Mouse (Mus musculus) forebrain, embryonic 12.5 days (tissue): ENCODE data around the gene P4hb. TPM values are rescaled to one million over a fixed set of nuclear protein-coding genes. Genes with fewer than 3 reads are reported as not detected.
"Not testable (repeated sequence)": the region's sequence is repeated elsewhere in the genome, so short reads cannot be mapped to it uniquely, and the experiment has no call there.

Source experiments
- ATAC-seq: fragments of 200-750 bp; cut with Nextera tagmentation; 2 replicates; pipeline ENCODE4 v1.8.0; 2017; ENCODE audit warnings: moderate TSS enrichment; ENCODE audit not compliant: low FRiP score
- H3K27ac ChIP-seq: fragments of 300-500 bp; sonication (generic); 2 replicates; pipeline ENCODE4 v1.5.1; 2016; ENCODE audit warnings: mild to moderate bottlenecking
- H3K27me3 ChIP-seq: fragments of 300-500 bp; sonication (generic); 2 replicates; pipeline ENCODE4 v1.6.1; 2016; ENCODE audit warnings: mild to moderate bottlenecking
- H3K36me3 ChIP-seq: fragments of 300-500 bp; sonication (generic); replicated peaks from 2 replicates; pipeline ENCODE4 v1.6.1; 2016; ENCODE audit warnings: mild to moderate bottlenecking
- H3K4me1 ChIP-seq: fragments of 300-500 bp; sonication (generic); 2 replicates; pipeline ENCODE4 v1.6.1; 2016
- H3K4me2 ChIP-seq: fragments of 300-500 bp; sonication (generic); 2 replicates; pipeline ENCODE4 v1.6.1; 2016; ENCODE audit warnings: mild to moderate bottlenecking, moderate library complexity
- H3K4me3 ChIP-seq: fragments of 300-500 bp; sonication (generic); replicated peaks from 2 replicates; pipeline ENCODE4 v1.5.1; 2016; ENCODE audit warnings: mild to moderate bottlenecking
- H3K9ac ChIP-seq: fragments of 300-500 bp; sonication (generic); 2 replicates; pipeline ENCODE4 v1.6.1; 2016; ENCODE audit warnings: mild to moderate bottlenecking
- H3K9me3 ChIP-seq: fragments of 300-500 bp; sonication (generic); 2 replicates; pipeline ENCODE4 v1.6.1; 2016
- WGBS: fragments of 180-500 bp; shearing (Covaris S2); methylation state at CpG from one replicate; pipeline ENCODE4 v1.1.7; 2016; 5-methylcytosine and 5-hydroxymethylcytosine counted together
- polyA plus RNA-seq: library from polyadenylated mRNA; unstranded; fragments of >200 nt; fragmentation: Nextera tagmentation; extraction: Ambion mirVana; gene quantifications from 2 replicates; pipeline ENCODE4 v1.2.1, GENCODE M21; 2016

Gene P4hb
- polyA plus RNA-seq, 1 experiment from 2014 or later, result 362 TPM

GRCm38 (mm10) chr11:120522581-120522980 is 50.5 kb downstream of the P4hb start:
- Histone ChIP-seq H3K4me2 (no peak overlapping the region), H3K36me3 (no peaks in the 10 kb centered on the region), H3K9ac (no peak overlapping the region), H3K4me3 (no peak overlapping the region), H3K27me3 (peaks cover 3% of the 10 kb centered on the region), H3K9me3 (no peaks in the 10 kb centered on the region), H3K27ac (no peak overlapping the region), H3K4me1 (no peaks in the 10 kb centered on the region)
- 88% methylated on average over 8 of the region's 8 CpGs for WGBS
- ATAC-seq, result no peak

- Histone ChIP-seq H3K27me3 (0 out of 2 replicates have a peak, but pooled peaks cover 3% of the 10 kb centered on the region), H3K9ac (no peak overlapping the region), H3K36me3 (no peaks in the 10 kb centered on the region), H3K4me2 (no peak overlapping the region), H3K9me3 (no peaks in the 10 kb centered on the region), H3K27ac (no peak overlapping the region), H3K4me1 (no peaks in the 10 kb centered on the region), H3K4me3 (no peak overlapping the region)
- no peak for ATAC-seq
- 87% methylated on average over 5 of the region's 5 CpGs for WGBS
These were observed 52.0 kb downstream of the P4hb start for GRCm38 (mm10) chr11:120520967-120521540.

GRCm38 (mm10) chr11:120520498-120520897 is 52.6 kb downstream of the P4hb start:
- H3K4me2 ChIP-seq, result no peak overlapping the region
- H3K36me3 ChIP-seq, result no peaks in the 10 kb centered on the region
- WGBS, result 80% methylated on average over 9 of the region's 9 CpGs
- H3K9ac ChIP-seq, result no peak overlapping the region
- H3K27me3 ChIP-seq, result 0 out of 2 replicates have a peak, but pooled peaks cover 4% of the 10 kb centered on the region
- no peaks in the 10 kb centered on the region for H3K4me1 ChIP-seq
- ATAC-seq, result no peak
- H3K27ac ChIP-seq, result no peak overlapping the region
- H3K4me3 ChIP-seq, result no peak overlapping the region
- H3K9me3 ChIP-seq, result no peaks in the 10 kb centered on the region

- no peaks in the 10 kb centered on the region for H3K36me3 ChIP-seq
- H3K4me1 ChIP-seq, result no peaks in the 10 kb centered on the region
- no peak overlapping the region for H3K27ac ChIP-seq
- 0 out of 2 replicates have a peak, but pooled peaks cover 4% of the 10 kb centered on the region for H3K27me3 ChIP-seq
- H3K9ac ChIP-seq, result no peak overlapping the region
- no peak overlapping the region for H3K4me3 ChIP-seq
- no peak for ATAC-seq
- no peaks in the 10 kb centered on the region for H3K9me3 ChIP-seq
- 48% methylated on average over 9 of the region's 9 CpGs for WGBS
- no peak overlapping the region for H3K4me2 ChIP-seq
These were observed 53.3 kb downstream of the P4hb start for GRCm38 (mm10) chr11:120519738-120520137.

- Histone ChIP-seq H3K27ac (no peak overlapping the region), H3K4me2 (no peak overlapping the region), H3K4me1 (no peaks in the 10 kb centered on the region), H3K9me3 (no peaks in the 10 kb centered on the region), H3K27me3 (0 out of 2 replicates have a peak, but pooled peaks cover 4% of the 10 kb centered on the region), H3K9ac (no peak overlapping the region), H3K4me3 (no peak overlapping the region), H3K36me3 (no peaks in the 10 kb centered on the region)
- ATAC-seq, result no peak
- 78% methylated on average over 6 of the region's 6 CpGs for WGBS
These were observed 54.5 kb downstream of the P4hb start for GRCm38 (mm10) chr11:120518558-120518957.

GRCm38 (mm10) chr11:120518027-120518426 is 55.0 kb downstream of the P4hb start:
- Histone ChIP-seq H3K9ac (no peak overlapping the region), H3K4me3 (no peak overlapping the region), H3K4me1 (0 out of 2 replicates have a peak, but pooled peaks cover 1% of the 10 kb centered on the region), H3K9me3 (no peaks in the 10 kb centered on the region), H3K27ac (no peak overlapping the region), H3K36me3 (no peaks in the 10 kb centered on the region), H3K4me2 (no peak overlapping the region), H3K27me3 (0 out of 2 replicates have a peak, but pooled peaks cover 4% of the 10 kb centered on the region)
- 72% methylated on average over 6 of the region's 6 CpGs for WGBS
- ATAC-seq, result no peak

- Histone ChIP-seq H3K4me1 (0 out of 2 replicates have a peak, but pooled peaks cover 4% of the 10 kb centered on the region), H3K36me3 (no peaks in the 10 kb centered on the region), H3K4me2 (no peak overlapping the region), H3K27ac (no peak overlapping the region), H3K9ac (no peak overlapping the region), H3K4me3 (no peak overlapping the region), H3K27me3 (0 out of 2 replicates have a peak, but pooled peaks cover 4% of the 10 kb centered on the region), H3K9me3 (no peaks in the 10 kb centered on the region)
- 74% methylated on average over 4 of the region's 4 CpGs for WGBS
- no peak for ATAC-seq
These were observed 55.9 kb downstream of the P4hb start for GRCm38 (mm10) chr11:120517147-120517546.

GRCm38 (mm10) chr11:120515611-120516010 is 57.4 kb downstream of the P4hb start:
- Histone ChIP-seq H3K9me3 (no peaks in the 10 kb centered on the region), H3K36me3 (no peaks in the 10 kb centered on the region), H3K27me3 (0 out of 2 replicates have a peak, but pooled peaks cover 4% of the 10 kb centered on the region), H3K27ac (no peak overlapping the region), H3K4me3 (no peak overlapping the region), H3K4me1 (peaks cover 10% of the 10 kb centered on the region), H3K9ac (no peak overlapping the region), H3K4me2 (no peak overlapping the region)
- WGBS, result 17% methylated on average over 17 of the region's 17 CpGs
- peak; percentile 61; the same call in 1 of the 2 replicates for ATAC-seq

GRCm38 (mm10) chr11:120514262-120514661 is 58.8 kb downstream of the P4hb start:
- H3K4me2 ChIP-seq, ATAC-seq, H3K27me3 ChIP-seq, H3K4me3 ChIP-seq, H3K9me3 ChIP-seq, H3K36me3 ChIP-seq, H3K27ac ChIP-seq, H3K9ac ChIP-seq: not testable (repeated sequence)
- 88% methylated on average over 2 of the region's 2 CpGs for WGBS
- H3K4me1 ChIP-seq, result peaks cover 17% of the 10 kb centered on the region

- Histone ChIP-seq H3K9ac (no peak overlapping the region), H3K4me1 (peaks cover 17% of the 10 kb centered on the region), H3K9me3 (no peaks in the 10 kb centered on the region), H3K36me3 (no peaks in the 10 kb centered on the region), H3K27ac (no peak overlapping the region), H3K4me3 (no peak overlapping the region), H3K4me2 (no peak overlapping the region), H3K27me3 (peaks cover 7% of the 10 kb centered on the region; the same call in 1 of the 2 replicates)
- no peak for ATAC-seq
- WGBS, result 61% methylated on average over 6 of the region's 6 CpGs
These were observed 60.1 kb downstream of the P4hb start for GRCm38 (mm10) chr11:120512790-120513453.

- peaks cover 3% of the 10 kb centered on the region; the same call in 1 of the 2 replicates for H3K27me3 ChIP-seq
- WGBS, result 4% methylated on average over 16 of the region's 16 CpGs
- H3K4me2 ChIP-seq, result peak overlapping the region; percentile 48
- no peaks in the 10 kb centered on the region for H3K36me3 ChIP-seq
- peak overlapping the region; percentile 10; the same call in 1 of the 2 replicates for H3K4me3 ChIP-seq
- H3K9ac ChIP-seq, result peak overlapping the region; percentile 47; the same call in 1 of the 2 replicates
- ATAC-seq, result no peak
- H3K9me3 ChIP-seq, result no peaks in the 10 kb centered on the region
- peaks cover 17% of the 10 kb centered on the region for H3K4me1 ChIP-seq
- peak overlapping the region; percentile 56; the same call in 1 of the 2 replicates for H3K27ac ChIP-seq
These were observed 62.5 kb downstream of the P4hb start for GRCm38 (mm10) chr11:120510375-120511030.
